Mouse (Mus musculus): Measurements from ENCODE around the gene Cdc45.
A peak's percentile ranks its signal among the peaks of the same experiment; 100 is the strongest.

Gene Cdc45

GRCm38 (mm10) chr16:18788627-18789406 lies 23.0 kb downstream of the Cdc45 start:
- no peak for DNase-seq

GRCm38 (mm10) chr16:18786652-18787051 lies 25.1 kb downstream of the Cdc45 start:
- no peak for DNase-seq

DNA sequence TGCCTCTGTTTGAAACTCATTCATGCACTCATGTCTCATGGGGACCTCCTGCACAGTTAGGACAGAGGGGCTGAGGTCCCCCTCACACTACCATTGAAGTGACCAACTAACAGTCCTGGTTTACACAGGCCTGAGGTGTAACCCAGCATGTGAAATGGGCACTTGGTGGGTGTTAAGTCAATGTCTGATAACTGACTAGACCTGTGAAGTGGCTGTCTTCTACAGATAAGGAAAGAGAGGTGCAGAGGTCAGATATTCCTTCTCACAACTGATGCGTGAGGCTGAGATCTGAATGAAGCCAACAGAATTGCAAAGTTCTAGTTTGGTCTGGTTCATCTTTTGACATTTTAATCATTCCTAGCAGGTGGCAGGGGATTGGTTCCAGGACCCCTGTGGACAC lies 26.3 kb downstream of the Cdc45 start:
- no peak for DNase-seq

- no peak for DNase-seq
Measured at GRCm38 (mm10) chr16:18785025-18785424, 26.8 kb downstream of the Cdc45 start.

- DNase-seq = no peak
Measured at GRCm38 (mm10) chr16:18781810-18782209, 30.0 kb downstream of the Cdc45 start.

- no peak for DNase-seq
Measured at GRCm38 (mm10) chr16:18778461-18778860, 33.3 kb downstream of the Cdc45 start.

- no peak for DNase-seq
Measured at GRCm38 (mm10) chr16:18777101-18778080, 34.4 kb downstream of the Cdc45 start.

GRCm38 (mm10) chr16:18776556-18777100 lies 35.2 kb downstream of the Cdc45 start, which contains the start of gene Cldn5:
Gene Cldn5, plus strand, starts transcription at chr16:18776847.
- DNase-seq = peak; percentile 87 to 91

DNA sequence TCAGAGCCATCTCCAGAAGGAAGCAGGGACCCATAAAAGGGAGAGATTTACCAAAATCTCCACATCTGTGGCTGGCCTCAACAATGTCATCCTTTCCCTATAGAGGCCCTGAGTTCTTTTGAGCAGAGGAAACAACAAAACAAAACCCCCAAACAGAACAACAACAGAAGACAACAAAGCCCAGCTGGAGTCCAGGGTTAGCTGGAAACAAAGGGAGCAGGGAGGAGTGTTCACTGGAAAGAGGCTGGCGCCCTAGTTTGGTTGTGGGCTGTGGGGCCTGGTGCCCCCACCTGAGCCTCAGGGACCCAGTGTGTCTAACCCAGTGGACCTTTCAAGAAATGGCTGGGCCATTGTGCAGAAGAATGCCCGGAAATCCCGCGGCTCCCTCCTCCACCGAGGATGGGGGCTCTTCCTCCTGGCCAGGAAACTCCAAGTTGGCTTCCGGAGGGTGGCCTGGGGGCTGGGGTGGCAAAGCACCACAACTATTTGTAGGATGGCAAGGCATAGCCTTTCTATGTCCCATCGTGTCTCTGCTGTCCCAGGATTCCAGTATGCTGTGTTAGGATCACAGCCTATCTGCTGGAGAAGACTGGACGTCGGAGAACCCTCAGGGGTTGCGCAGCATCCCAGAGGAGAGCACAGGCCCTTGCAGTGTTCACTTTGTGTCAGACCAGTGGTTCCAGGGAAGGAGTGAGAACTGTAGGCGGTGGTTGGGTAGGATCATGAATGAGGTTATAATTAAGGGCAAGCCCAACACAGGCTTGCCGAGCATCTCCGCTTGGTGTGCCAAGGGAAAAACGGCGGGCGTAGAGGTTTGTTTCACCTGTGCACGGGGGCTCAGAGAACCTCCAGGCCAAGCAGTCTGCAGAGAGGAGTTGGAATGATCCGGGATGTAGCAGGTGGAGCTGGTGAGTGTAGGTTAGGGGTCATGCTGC lies 35.9 kb downstream of the Cdc45 start:
- DNase-seq = peak; percentile 72 to 81

DNA sequence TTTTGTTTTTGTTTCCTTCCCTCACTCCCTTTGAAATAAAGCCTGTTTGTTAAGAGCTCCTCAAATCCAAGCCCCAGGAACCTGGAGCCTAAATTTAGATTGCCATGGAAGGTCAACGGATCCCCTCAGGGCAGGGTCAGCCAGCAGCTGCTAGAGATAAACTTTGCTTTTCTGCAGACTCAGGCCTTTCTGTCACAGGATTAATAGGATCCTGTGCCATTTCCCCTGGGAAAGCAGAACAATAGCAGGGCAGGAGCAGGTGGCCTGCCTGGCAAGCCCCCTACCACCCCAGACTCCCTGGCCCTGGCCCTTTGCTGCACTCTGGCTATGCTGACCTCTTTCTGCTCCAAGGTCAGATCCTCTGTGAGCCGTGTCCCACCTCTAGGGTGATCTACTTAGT lies 37.9 kb downstream of the Cdc45 start:
- DNase-seq = no peak

DNA sequence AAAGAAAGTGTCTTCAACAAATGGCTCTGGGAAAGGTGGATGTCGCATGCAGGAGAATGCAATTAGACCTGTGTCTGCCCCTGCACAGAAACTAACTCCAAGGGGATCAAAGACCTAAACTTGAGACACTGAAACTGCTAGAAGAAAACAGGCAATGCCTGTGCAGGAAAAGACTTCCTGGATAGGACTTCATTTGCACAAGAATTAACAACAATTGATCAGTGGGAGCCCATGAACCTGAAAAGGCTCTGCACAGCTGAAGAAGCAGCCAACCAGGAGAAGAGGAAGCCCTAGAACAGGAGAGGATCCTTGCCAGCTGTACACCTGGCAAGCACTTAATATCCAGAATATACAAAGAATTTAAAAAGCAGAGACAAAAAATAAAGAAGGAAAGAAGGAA lies 42.3 kb downstream of the Cdc45 start:
- DNase-seq = no peak

GRCm38 (mm10) chr16:18766390-18766789 lies 45.4 kb downstream of the Cdc45 start:
- peak in 1 of 2 experiments; percentile 60 for DNase-seq

GRCm38 (mm10) chr16:18762960-18763359 lies 48.8 kb downstream of the Cdc45 start:
- no peak for DNase-seq

GRCm38 (mm10) chr16:18761734-18762133 lies 50.1 kb downstream of the Cdc45 start:
- DNase-seq = peak; percentile 77 to 84

- peak; percentile 34 to 40 for DNase-seq
Measured at GRCm38 (mm10) chr16:18751885-18752499, 59.8 kb downstream of the Cdc45 start.

DNA sequence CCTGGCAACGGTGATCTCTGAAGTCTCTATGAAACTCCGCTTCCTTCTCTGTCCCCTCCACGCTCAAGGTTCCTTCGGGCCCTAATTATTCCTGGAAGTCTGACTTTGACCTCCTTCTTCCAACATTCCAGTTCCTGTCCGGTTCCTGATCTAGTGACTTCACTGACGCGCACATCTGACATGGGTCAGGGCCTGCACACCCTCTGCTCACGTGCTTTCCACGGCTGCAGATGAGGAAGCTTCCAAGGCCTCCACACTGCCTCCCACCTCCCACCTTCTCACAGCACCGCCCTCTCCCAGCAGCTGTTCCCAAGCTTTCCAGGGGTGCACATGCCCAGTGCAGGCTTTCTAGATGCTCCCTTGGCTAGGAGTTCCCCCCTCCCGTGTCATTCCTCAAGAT lies 60.7 kb downstream of the Cdc45 start:
- no peak for DNase-seq

- DNase-seq = no peak
Measured at GRCm38 (mm10) chr16:18746268-18747122, 65.3 kb downstream of the Cdc45 start.

GRCm38 (mm10) chr16:18738303-18738702 lies 73.5 kb downstream of the Cdc45 start:
- DNase-seq = no peak

DNA sequence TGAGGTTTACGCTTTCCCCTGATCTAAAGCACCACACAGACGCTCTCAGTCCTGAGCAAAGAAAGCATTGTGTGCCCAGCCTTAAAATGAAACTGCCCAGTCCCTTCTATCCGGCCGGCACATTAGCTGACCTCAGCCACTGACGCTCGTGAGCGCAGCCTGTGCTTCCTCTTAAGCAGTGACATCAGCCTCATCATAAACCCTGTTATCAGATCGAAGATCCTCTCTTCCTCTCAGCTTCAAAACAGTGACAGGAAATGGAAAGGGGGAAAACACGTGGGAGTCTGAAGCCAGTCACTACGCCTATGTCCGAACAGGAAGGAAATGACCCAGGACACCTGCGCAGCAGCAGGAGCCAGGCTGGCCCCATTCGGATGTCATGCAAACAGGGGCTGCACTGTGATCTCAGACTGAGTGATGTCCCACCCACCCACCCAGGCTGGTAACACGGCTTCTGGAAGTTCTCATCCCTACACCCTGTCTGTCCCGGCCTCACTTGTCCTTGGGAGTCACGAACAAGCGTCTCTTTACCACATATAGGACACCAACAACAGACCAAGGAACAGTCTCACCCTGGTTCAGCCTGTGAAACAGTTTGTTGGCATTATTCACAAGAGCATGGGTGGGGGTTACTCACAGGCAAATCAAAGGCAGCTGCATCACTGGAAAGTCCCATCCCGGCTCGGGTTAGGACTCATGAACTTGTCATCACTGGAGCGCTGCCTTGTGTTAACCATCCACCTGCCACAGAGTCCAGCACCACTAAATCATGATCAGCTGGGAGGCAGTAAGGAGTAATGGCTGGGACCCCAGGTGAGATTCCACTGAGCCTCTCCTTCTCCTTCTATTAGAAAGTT lies 78.5 kb downstream of the Cdc45 start:
- DNase-seq = peak; percentile 71 to 82

GRCm38 (mm10) chr16:18730640-18731039 lies 81.1 kb downstream of the Cdc45 start:
- no peak for DNase-seq

All from lung, adult 18-20 months (tissue).